9 mouse cellular contexts compared by ENCODE assay signal in the genomic region with DNA sequence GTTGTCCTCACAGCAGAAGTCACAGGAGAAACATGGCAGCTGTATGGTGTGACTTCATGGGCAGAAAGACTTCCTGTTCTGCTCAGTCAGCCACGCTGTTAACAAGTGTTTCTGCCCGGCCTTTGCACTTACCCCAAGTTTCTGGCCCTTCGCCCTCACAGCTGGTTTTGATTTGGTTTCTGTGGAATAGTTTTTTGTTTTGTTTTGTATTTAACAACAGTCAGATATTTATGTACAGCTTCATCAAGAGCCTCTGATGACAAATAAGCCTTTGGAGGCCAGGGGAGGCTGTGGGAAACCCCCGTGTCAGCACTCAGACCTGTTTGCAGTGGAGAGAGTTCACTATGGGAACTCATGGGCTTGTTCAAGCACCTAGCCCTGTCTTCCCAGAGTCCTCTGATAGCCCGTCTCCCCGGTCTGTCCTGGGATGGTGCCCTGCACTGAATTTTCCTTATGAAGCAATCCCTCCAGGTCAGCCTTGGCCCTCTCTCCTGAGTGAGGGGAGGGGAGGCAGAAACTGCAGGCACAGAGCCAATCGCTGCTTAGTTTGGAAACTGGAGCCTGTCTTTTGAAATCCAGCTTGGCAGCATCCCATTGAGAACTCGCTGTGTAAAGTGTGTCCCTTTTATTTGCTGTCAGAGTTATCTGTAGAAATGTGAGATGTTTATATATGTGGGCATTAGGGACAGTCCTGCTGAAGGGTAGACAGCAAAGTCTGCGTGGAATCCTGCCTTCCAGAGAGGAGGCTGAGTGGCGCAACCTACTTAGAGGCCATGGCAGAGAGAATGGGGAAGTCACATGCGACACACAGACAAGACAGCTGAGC.
DNase-seq lines count a peak whose midpoint lies in the region; ATAC-seq and TF ChIP-seq lines count a peak whose summit lies in the region.
"Had no signal": no experiment of that assay in that cellular context is flagged by ENCODE, and none has a peak within 500 bp of the region (broad histone marks: within the 10 kb centered on the region; RNA-seq: fewer than 3 reads in every experiment).

No protein-coding gene starts in this region.

- WGBS in hindbrain, embryonic 14.5 days, result 39% methylated on average over 11 of the region's 11 CpGs
- 28% methylated on average over 11 of the region's 11 CpGs for WGBS in limb, embryonic 13.5 days
- WGBS in neural tube, embryonic 13.5 days, result 47% methylated on average over 11 of the region's 11 CpGs

- H3K27me3 ChIP-seq in hindbrain, embryonic 14.5 days (ENCODE audit: control insufficient read depth, insufficient read depth, low read length), result no peaks in the 10 kb centered on the region
- no peaks in the 10 kb centered on the region for H3K27me3 ChIP-seq in limb, embryonic 13.5 days
- H3K27me3 ChIP-seq in neural tube, embryonic 13.5 days, result no peaks in the 10 kb centered on the region

- TF ChIP-seq CTCF in gastrocnemius, adult 2 months (IDR thresholded peaks at IDR 0.05), result no peak

- ATAC-seq in frontal cortex, adult (ENCODE audit: low TSS enrichment), result peak; percentile 50
- peak; percentile 11; the same call in 1 of the 2 replicates for ATAC-seq in hindbrain, embryonic 14.5 days (ENCODE audit: low FRiP score)
- peak; percentile 63; the same call in 1 of the 2 replicates for ATAC-seq in limb, embryonic 13.5 days (ENCODE audit: low FRiP score, low read depth)
- ATAC-seq in neural tube, embryonic 13.5 days (ENCODE audit: low read depth), result peak; percentile 41; the same call in 1 of the 2 replicates

- no peak overlapping the region for H3K9ac ChIP-seq in hindbrain, embryonic 14.5 days
- no peak overlapping the region for H3K9ac ChIP-seq in limb, embryonic 13.5 days
- H3K9ac ChIP-seq in neural tube, embryonic 13.5 days, result no peak overlapping the region

- no peaks in the 10 kb centered on the region for H3K36me3 ChIP-seq in hindbrain, embryonic 14.5 days (replicated peaks; ENCODE audit: control insufficient read depth, insufficient read depth)
- H3K36me3 ChIP-seq in limb, embryonic 13.5 days, result no peaks in the 10 kb centered on the region
- no peaks in the 10 kb centered on the region for H3K36me3 ChIP-seq in neural tube, embryonic 13.5 days

- H3K4me2 ChIP-seq in hindbrain, embryonic 14.5 days (replicated peaks), result no peak overlapping the region
- H3K4me2 ChIP-seq in limb, embryonic 13.5 days (replicated peaks), result peak overlapping the region; percentile 21; the same call in 1 of the 2 replicates
- no peak overlapping the region for H3K4me2 ChIP-seq in neural tube, embryonic 13.5 days

- peaks cover 20% of the 10 kb centered on the region for H3K4me1 ChIP-seq in hindbrain, embryonic 14.5 days (replicated peaks; ENCODE audit: control insufficient read depth, insufficient read depth, low read length)
- peaks cover 62% of the 10 kb centered on the region for H3K4me1 ChIP-seq in limb, embryonic 13.5 days
- peaks cover 46% of the 10 kb centered on the region for H3K4me1 ChIP-seq in neural tube, embryonic 13.5 days (replicated peaks)

- H3K4me3 ChIP-seq in gastrocnemius, adult 2 months, result peak overlapping the region; percentile 20; the same call in 1 of the 2 replicates
- H3K4me3 ChIP-seq in hindbrain, embryonic 14.5 days (replicated peaks; ENCODE audit: low read length), result no peak overlapping the region
- no peak overlapping the region for H3K4me3 ChIP-seq in limb, embryonic 13.5 days
- H3K4me3 ChIP-seq in neural tube, embryonic 13.5 days, result no peak overlapping the region

- no peak for DNase-seq in frontal cortex, postnatal 25 days (ENCODE audit: low spot score in 2 of 2)
- peak; percentile 50 to 57 for DNase-seq in adrenal gland, adult 18-20 months (ENCODE audit: low spot score in 2 of 2)
- DNase-seq in gastrocnemius, adult 2 months, result peak; percentile 93
- peak; percentile 57 for DNase-seq in hindbrain, embryonic 14.5 days (ENCODE audit: low spot score)
- DNase-seq in thymus, postnatal 14 days, result no peak

- no peaks in the 10 kb centered on the region for H3K9me3 ChIP-seq in hindbrain, embryonic 14.5 days (ENCODE audit: control insufficient read depth, low read length)
- H3K9me3 ChIP-seq in limb, embryonic 13.5 days, result no peaks in the 10 kb centered on the region
- H3K9me3 ChIP-seq in neural tube, embryonic 13.5 days, result no peaks in the 10 kb centered on the region
- H3K9me3 ChIP-seq: G1E had no signal

- intact Hi-C loops in gastrocnemius, adult 2 months (cut with DNase I), result no loop called here

- H3K27ac ChIP-seq in gastrocnemius, adult 2 months, result peak overlapping the region; percentile 85
- H3K27ac ChIP-seq in hindbrain, embryonic 14.5 days, result no peak overlapping the region
- H3K27ac ChIP-seq in limb, embryonic 13.5 days, result peak overlapping the region; percentile 79
- H3K27ac ChIP-seq in neural tube, embryonic 13.5 days (replicated peaks), result peak overlapping the region; percentile 64

Comparison
In these comparisons a context has a peak if more than half of its experiments do, and no peak if none do; other contexts are left out.
1. ATAC-seq: peak in every context shown above with its lines; median percentile 63 in limb, embryonic 13.5 days; 50 in frontal cortex, adult; 41 in neural tube, embryonic 13.5 days; 11 in hindbrain, embryonic 14.5 days.
2. DNase-seq: peak in adrenal gland, adult 18-20 months (2 of 2), gastrocnemius, adult 2 months (single experiment) and hindbrain, embryonic 14.5 days (single experiment); none in frontal cortex, postnatal 25 days (0 of 2) and thymus, postnatal 14 days (single experiment).